Mouse (Mus musculus) embryo, embryonic 9.5 days (tissue): ENCODE results near the gene Atg13.
"Not testable (repeated sequence)": the region's sequence is repeated elsewhere in the genome, so short reads cannot be mapped to it uniquely, and the experiment has no call there.

Experiments
- DNase-seq: peaks from one replicate; pipeline ENCODE4 v3.0.0-alpha.2; 2017; ENCODE audit errors: extremely low spot score

Atg13 gene

DNA sequence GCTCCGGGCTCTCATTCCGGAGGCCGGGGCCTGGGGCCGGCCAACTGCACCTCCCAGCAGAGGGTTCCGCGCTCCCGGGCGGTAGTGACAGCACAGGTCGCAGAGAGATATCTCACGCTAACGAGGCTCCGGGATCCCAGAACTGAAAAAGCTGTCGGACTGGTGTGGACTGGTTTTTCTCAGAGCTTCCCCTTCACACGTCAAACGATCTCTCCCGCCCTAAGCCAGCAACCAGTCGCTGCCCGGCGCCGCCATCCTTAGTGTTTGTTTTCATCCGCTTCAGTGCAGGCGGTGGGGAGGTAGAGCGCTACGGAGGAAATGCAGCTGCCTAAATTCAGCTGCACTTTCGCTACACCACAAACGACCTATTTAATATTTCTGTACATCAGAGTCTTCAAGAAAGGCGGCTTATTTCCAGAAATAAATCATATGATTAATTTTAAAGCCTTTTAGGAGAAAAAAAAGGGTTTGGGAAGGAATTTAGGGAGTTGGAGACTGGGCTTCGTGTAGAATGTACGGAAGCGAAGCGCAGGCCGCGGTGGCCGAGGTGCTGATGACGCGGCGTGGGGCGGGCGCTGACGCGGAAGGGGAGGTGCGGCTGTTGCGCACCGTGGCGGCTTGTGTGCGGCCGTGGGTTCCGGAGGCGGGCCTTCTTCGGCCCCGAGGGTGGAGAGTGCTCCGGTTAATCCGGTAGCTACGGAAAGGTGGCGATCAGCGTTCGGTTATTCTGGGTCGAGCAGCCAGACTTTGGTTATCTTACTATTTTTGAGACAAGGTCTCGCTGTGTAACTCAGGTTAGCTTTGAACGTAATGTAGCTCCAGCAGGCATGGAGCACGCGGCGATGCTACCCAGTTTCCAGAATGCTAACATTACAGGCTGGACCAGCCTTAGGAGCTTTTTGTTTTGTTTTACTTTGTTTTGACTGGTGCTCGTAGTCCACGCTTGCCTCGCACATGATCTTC lies at the start of gene Atg13, which contains the start of gene Harbi1:
Gene Atg13, minus strand, starts transcription at position 305 of the 963 bp plus-strand sequence.
Gene Harbi1, plus strand, starts transcription at position 581 of the 963 bp plus-strand sequence.
- peak; percentile 93 for DNase-seq

DNA sequence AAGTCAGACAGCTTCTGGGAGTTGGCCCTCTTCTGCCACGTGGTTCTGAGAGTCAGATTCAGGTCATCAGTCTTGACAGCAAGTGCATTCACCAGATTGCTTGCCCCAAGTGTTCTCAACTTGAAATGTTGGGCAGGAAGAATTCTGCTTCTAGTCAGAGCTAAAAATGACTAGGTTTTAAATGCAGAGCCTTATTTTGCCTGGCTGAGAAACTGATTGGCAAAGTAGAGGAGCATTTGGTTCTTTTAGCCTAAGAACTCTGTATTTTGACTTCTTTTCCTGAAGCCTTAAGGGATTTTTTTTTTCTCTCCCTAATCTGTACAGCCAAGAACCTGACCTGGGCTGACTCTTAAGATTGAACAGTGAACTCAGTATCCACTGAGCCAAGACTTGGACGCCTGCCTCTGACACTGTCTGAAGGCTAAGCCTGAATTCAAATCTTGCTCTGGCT lies 39.5 kb upstream of the Atg13 start:
- DNase-seq: no peak

DNA sequence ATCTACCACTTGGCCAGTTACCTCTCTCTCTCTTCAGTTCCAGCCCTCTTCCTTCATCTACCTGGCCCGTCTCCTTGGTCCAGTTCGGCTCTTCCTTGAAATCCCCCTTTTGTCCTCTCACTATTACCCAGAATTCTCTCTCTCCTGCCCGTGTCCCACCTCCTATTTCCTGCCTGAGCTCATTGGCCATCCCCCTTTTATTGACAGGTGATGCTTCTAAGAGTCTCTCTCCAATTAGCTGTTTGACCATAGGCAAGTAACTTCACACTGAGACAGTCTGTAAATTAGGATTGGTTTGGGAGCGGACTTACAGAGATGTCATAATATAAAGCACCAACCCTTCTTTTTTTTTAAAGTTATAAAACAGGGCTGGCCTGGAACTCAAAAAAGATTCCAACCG lies 34.3 kb upstream of the Atg13 start:
- no peak for DNase-seq

DNA sequence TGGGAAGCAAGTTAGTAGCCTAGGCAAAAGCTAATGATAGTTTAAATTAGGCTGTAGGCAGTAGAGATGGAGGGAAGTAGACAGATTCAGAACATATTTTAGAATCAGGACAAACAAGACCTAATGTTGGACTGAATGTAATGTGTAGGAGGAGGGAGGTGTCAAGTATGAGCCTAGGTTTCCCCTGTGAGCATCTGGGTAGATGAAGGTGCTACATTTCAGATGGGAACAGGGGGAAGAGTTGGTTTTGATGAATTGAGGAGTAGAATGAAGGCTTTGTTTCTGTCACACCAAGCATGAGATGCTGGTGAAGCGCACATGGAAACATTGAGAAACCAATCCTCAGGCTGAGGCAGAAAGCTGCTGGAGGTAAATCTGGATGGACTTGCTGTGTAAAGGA lies 29.2 kb upstream of the Atg13 start:
- no peak for DNase-seq

DNA sequence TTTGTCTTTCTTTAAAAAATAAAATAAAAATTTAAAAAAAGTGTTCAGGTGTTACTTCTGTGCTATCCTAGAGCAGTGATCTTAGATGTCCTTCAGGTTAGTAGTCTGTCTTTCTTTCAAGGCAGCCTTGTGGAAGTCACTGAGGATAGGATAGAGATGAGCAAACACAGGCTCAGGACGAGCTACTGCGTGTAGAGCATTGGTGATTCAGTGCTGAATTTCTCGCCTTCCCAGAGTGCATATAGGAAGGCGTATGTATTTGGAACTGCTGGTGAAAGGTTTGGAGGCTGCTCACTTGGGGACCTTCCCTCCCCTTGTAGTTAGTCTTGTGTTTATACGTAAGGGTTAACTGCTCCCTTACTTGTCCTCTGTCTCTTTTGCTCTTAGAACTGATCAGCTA lies 24.8 kb upstream of the Atg13 start:
- DNase-seq: no peak

DNA sequence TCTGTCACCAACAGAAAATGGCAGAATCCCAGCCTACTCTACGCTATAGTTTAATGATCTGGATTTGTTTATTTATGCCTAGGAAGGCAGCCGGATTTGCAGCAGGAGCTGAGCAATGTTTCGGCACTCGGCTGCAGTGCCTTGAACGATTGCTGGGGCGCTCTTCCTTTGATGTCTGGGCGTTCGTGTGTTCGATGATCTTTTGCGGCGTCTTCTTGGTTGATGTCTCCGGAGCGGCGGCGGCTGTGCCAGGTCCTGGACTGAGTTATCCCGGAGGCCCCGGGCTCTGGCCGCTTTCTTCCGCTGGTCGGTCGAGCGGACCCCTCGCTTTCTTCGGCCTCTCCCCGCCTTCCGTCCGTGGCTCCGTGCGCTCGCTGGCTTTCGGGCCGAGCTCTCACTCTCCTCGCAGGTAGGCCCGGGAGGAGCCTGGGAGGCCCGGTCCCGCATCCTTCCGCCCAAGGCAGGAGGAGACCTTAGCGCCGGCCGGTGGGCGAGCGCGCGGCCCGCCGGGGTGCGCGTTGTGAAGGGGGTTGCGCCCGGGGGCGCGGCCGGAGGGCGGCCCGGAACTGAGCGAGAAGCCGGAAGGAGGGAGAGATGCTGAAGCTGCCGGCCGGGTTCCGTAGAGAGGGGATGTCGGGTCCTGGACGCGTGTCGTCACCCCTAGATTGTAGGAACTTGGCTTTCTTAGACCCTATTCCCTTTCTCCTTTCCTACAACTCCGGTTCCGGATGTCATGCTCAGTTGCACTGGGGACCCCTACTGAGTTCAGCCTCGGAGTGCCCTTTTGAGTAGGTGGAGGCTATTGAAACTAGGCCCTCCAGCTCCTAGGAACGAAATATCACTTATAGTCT lies 19.8 kb upstream of the Atg13 start, which contains the start of gene Ambra1:
Gene Ambra1, plus strand, starts transcription at position 164 of the 851 bp plus-strand sequence.
- peak; percentile 86 for DNase-seq

DNA sequence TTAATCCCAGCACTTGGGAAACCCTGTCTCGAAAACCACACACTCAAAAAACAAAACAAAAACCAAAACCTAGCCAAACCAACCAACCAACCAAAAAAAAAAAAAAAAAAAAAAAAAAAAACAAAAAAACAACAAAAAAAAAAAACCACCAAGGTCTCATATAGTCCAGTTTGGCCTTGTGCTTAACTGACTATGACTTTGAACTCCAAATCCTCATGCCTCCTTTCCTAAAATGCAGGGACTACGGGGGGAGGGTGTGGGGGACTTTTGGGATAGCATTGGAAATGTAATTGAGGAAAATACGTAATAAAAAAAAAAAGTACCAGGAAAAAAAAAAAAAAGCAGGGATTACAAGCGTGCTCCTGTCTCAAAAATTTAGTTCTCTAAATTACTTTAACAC lies 19.2 kb upstream of the Atg13 start:
- DNase-seq: no peak

DNA sequence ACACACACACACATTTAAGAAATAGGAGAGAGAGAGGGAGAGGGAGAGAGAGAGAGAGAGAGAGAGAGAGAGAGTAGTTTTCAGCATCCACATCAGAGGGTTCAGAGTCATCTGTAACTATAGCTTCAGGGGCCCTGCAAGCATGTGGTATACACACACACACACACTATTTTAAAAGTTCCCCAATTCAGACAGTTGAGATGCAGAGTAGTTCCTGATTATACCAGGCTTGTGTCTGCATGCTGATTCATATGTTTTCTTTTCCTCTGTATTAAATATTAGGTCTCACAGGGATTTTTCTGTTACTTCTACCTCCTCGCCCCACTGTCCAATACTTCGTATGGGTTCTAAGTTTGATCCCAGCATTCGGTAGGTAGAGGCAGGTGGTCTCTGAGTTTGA lies 16.6 kb upstream of the Atg13 start:
- DNase-seq: no peak

DNA sequence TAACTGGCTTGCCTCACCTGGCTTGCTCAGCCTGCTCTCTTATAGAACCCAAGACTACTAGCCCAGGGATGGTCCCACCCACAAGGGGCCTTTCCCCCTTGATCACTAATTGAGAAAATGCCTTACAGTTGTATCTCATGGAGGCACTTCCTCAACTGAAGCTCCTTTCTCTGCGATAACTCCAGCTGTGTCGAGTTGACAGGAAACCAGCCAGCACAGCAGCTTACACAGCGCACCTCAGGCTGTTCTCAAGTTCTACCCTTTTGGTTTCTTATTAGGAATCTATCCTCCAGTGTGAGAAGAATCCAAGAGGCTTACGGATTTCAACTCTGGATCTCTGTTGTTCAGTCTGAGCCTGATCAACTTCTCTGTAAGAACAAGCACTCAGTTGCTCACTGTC lies 15.1 kb upstream of the Atg13 start:
- not testable (repeated sequence) for DNase-seq

DNA sequence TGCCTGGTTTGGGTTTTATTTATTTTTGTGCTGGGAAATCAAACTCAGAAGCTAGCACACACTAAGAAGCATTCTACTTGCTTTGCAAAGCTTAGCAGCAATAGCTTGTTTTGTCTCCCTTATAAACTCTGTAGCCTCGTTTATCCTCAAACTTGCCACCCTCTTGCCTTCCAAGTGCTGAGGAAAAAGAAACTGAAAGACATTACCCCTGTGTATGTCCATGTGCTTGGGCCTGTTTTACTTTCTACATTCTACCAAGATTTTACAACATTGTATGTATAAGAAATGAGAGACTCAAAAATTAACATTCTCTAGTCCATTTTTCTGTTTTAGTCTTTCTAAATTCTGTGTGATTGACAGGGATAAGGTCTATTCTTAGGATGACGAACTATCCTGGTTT lies 14.3 kb upstream of the Atg13 start:
- no peak for DNase-seq

DNA sequence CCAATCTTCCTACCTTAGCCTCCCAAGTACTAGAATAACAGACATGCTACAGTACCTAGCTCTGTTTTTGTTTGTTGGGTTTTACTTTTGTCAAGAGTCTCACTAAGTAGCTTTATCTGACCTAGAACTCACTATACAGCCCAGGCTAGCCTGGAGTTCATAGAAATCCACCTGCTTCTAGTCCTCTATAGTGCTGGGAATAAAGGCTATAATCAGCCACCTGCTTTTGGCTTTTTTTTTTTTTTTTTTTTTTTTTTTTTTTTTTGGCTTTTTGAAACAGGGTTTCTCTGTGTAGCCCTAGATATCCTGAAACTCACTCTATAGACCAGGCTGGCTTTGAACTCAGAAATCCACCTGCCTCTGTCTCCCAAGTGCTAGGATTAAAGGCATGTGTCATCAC lies 13.6 kb upstream of the Atg13 start:
- no peak for DNase-seq

DNA sequence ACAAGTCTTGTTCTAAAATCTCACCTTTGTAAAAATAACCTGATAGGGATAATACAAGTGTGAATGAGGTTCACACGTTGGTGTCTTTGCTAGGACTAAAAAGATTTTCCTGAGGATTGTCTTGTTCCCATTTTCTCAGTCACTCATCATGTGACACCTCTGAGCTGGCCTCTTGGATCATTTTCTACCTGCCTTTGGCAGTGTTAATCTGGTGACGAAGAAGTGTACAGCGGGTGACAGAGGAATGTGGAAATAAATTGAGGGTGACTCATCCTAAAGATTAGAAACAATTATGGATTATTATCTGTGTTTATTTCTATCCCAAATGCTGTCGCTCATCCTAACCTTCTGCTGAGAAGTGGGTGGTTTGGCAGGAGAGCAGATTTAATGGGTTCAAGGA lies 13.0 kb upstream of the Atg13 start:
- no peak for DNase-seq

DNA sequence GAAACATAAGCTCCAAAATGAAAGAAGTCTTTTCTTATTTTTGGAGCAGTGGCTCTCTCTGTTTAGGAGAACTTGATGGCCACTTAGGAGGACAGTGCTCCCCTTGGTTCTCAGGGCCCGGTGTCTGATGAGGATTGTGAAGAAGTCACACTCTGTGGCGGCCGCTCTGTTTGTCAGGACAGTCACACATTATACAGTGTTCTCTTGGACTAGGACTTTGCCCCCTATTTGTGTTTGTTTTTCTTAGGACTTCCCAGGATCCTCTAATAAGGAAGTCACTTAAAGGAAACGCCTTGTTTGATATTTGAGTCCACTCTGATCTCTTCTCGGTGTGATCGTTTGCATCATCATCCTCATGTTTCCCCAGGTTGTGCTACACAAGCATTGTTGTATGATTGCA lies 7.9 kb upstream of the Atg13 start:
- no peak for DNase-seq

DNA sequence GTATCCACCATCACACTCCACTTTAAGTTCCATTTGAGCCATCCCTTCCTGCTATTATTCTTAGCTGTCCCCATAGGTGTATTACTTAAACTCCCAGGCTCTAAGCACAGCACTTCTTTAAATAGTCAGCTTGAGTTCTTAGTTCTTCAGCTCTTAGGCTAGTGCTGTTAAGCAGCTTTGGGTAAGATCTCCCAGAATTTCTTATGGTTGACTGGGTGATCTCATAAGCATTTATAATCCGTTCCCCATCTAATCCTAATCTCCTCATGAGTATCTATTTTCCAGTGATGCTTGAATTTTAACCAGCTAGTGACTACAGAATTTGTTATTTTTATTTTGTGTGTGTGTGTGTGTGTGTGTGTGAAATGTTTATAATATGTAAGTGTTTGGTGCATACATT lies 4.5 kb upstream of the Atg13 start:
- DNase-seq: no peak

DNA sequence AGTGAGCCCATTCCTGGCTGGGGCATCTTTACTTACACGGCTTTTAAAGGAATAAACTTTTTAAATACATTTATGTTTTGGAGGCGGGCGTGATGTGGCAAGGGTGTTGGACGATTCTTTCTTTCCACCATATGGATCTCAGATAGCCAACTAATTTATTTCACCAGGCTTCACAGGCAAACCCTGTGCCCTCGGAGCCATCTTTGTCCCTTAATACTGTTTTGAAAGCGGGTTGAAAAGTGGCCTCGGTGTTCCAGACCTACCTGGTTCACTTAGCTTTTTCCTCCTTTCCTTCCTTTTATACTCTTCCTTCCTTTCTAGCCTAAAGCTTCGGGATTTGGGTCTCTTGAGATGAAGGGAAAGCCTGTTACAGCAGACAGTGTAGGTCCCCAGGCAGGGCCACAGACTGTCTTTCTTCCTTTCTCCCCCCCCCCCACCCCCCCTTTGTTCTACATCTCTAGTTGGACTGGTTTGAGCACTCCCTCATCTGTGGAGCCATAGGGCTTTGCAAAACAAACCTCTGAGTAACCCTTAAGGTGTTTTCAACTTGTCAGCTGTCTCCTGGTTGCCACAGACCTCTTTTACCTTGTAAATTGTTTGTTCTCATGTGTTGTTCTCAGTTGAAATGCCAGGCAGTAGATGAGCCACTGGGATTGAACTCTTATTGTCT lies 1.0 kb upstream of the Atg13 start:
- peak; percentile 5 for DNase-seq

DNA sequence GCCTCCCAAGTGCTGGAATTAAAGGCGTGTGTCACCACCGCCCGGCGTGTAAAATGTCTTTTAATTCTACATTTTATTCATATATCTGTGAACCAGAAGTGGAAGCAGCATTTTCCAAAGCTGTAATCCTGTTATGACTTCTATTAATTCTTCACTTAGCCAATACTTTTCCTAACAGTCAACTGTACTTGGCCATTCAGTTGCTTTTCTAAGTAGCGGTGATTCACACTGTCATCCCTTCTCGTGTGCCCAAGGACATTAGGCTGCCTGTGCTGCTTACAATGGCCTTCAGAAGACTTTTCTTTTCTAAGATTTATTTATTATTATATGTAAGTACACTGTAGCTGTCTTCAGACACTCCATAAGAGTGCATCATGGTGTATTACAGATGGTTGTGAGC lies 2.0 kb downstream of the Atg13 start:
- DNase-seq: no peak

DNA sequence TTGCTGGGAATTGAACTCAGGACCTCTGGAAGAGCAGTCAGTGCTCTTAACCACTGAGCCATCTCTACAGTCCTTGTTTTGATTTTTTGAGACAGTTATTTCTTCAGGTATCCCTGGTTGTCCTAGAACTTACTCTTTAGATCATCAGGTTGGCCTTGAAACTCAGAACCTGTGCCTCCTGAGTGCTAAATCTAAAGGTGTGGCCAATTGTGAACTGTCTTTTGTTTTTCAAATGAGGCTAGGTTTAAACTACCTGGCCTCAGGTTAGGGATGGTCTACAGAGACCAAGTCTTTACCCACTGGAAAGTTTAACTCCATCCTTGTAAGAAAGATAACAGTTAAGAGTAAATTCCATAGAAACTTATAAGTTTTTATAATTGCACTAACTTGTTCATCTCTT lies 3.9 kb downstream of the Atg13 start:
- DNase-seq: no peak

DNA sequence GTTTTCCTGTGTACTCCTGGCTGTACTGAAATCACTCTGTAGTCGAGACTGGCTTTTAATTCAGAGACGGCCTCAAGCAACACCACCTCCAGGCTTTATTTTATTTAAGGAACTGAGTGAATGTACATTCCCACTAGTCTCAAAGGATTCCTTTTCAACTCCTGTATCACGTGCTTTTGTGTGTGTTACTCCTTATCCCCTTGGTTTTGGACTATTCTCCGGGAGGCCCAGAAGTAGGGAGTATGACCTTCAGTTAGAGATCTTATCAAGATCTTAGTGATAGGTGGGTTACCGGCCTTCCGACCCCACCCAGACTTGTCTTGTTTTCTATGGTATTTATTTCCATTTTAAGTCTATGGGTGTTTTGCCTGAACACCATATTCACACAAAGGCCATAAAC lies 4.6 kb downstream of the Atg13 start:
- no peak for DNase-seq

DNA sequence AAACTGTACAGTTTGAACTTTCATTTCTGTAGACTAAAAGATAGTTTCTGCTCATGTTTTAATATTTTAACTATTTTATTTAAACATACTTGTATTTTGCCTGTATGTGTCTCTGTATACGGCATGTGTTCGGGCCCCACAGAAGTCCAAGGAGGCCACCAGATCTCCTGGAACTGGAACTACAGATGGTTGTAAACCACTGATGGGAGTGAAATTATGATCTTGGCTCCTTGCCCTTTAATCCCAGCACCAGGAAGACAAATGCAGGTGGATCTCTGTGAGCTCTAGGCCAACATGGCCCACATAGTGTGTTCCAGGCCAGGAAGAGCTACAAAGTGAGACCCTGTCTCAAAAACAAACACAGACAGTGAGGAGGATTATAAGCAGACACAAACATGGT lies 9.0 kb downstream of the Atg13 start:
- no peak for DNase-seq

DNA sequence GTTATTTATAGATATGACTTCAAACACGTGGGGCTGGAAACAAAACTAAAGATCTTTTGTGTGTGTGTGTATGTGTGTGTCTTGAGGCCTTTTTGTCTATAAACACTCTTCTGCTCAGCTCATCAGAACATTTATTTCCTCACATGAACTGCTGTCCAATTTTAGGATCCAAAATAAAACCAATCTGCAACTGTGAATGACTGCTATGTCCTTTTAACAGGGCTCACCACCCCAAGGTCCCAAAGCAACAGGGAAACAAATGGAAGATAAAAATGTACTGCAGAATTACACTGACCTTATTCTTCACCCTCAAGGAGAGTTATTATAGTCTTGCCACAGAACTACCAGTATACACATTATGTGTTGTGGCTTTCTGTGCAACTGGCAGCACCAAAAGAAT lies 11.2 kb downstream of the Atg13 start:
- no peak for DNase-seq

DNA sequence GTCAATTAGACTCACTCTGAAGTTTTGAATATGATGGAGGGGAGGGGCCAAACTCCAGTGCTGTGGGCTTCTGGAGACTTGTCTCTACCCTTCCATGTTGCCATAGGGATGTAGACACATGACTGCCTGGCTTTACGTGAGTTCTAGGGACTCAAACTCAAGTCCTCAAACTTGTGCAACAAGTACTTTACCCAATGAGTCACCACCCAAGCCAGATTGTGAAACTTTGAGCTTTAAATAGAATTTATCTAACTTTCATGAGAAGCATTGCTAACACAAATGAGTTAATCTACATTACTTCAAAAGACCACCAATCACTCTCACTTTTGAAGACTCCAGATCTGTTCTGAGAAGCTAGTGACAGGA lies 14.2 kb downstream of the Atg13 start:
- no peak for DNase-seq
